Mouse (Mus musculus): ENCODE measurements around the gene Glrx2.

GRCm38 (mm10) chr1:143762159-143762558 is 46.0 kb downstream of the Glrx2 start:
- TF ChIP-seq CTCF (IDR thresholded peaks at IDR 0.05; ENCODE audit: insufficient read depth, low read length) (no peak), POLR2A (IDR thresholded peaks at IDR 0.05; ENCODE audit: borderline replicate concordance, extremely low read depth, low read depth, low read length) (no peak)
